Mouse (Mus musculus) lung, embryonic 16.5 days (tissue): ENCODE data around the gene Cyp2a12. TPM values are rescaled to one million over a fixed set of nuclear protein-coding genes. Genes with fewer than 3 reads are reported as not detected.
"Not testable (repeated sequence)": the region's sequence is repeated elsewhere in the genome, so short reads cannot be mapped to it uniquely, and the experiment has no call there.

ENCODE experiments used
- ATAC-seq: fragments of 200-750 bp; cut with Nextera tagmentation; 2 replicates; pipeline ENCODE4 v1.8.0; 2017; ENCODE audit warnings: low read depth, mild to moderate bottlenecking, moderate library complexity
- H3K27ac ChIP-seq: fragments of 300-500 bp; sonication (generic); 2 replicates; pipeline ENCODE4 v1.5.1; 2014; ENCODE audit warnings: mild to moderate bottlenecking, control low read depth, low read length
- H3K27me3 ChIP-seq: fragments of 300-500 bp; sonication (generic); 2 replicates; pipeline ENCODE4 v1.6.1; 2014; ENCODE audit warnings: low read depth, low read length, mixed read lengths; ENCODE audit not compliant: control insufficient read depth, insufficient read depth
- H3K36me3 ChIP-seq: fragments of 300-500 bp; sonication (generic); 2 replicates; pipeline ENCODE4 v1.6.1; 2014; ENCODE audit warnings: low read length; ENCODE audit not compliant: control insufficient read depth, insufficient read depth
- H3K4me1 ChIP-seq: fragments of 300-500 bp; sonication (generic); replicated peaks from 2 replicates; pipeline ENCODE4 v1.6.1; 2014; ENCODE audit warnings: low read length, mixed read lengths; ENCODE audit not compliant: control insufficient read depth, insufficient read depth
- H3K4me2 ChIP-seq: fragments of 300-500 bp; sonication (generic); 2 replicates; pipeline ENCODE4 v1.6.1; 2014; ENCODE audit warnings: low read depth, low read length, control low read depth
- H3K4me3 ChIP-seq: fragments of 300-500 bp; sonication (generic); 2 replicates; pipeline ENCODE4 v1.5.1; 2014; ENCODE audit warnings: mild to moderate bottlenecking, low read length, control low read depth
- H3K9ac ChIP-seq: fragments of 300-500 bp; sonication (generic); 2 replicates; pipeline ENCODE4 v1.6.1; 2014; ENCODE audit warnings: low read length, control low read depth
- H3K9me3 ChIP-seq: fragments of 300-500 bp; sonication (generic); 2 replicates; pipeline ENCODE4 v1.6.1; 2016; ENCODE audit warnings: low read length; ENCODE audit not compliant: control insufficient read depth
- WGBS: fragments of 180-500 bp; shearing (Covaris S2); extraction: QIAGEN DNeasy Blood & Tissue Kit; methylation state at CpG from one replicate; pipeline ENCODE4 v1.1.7; 2014; 5-methylcytosine and 5-hydroxymethylcytosine counted together
- polyA plus RNA-seq: library from polyadenylated mRNA; unstranded; fragments of >200 nt; fragmentation: Nextera tagmentation; extraction: Ambion mirVana; gene quantifications from 2 replicates; pipeline ENCODE4 v1.2.1, GENCODE M21; 2015

The Cyp2a12 gene
- polyA plus RNA-seq = not detected in 2 replicates

- Histone ChIP-seq H3K4me1 (no peaks in the 10 kb centered on the region), H3K4me2 (no peak within 1 kb of the TSS), H3K9ac (no peak within 1 kb of the TSS), H3K4me3 (no peak within 1 kb of the TSS), H3K9me3 (no peaks in the 10 kb centered on the region), H3K36me3 (no peaks in the 10 kb centered on the region), H3K27me3 (no peaks in the 10 kb centered on the region), H3K27ac (no peak within 1 kb of the TSS)
- no peak for ATAC-seq
- WGBS = 77% methylated on average over 2 of the region's 2 CpGs
These were observed at the start of gene Cyp2a12 for GRCm38 (mm10) chr7:27028789-27029188. Gene Cyp2a12, plus strand, starts transcription at chr7:27029081.

GRCm38 (mm10) chr7:26981464-26981863 lies 47.4 kb upstream of the Cyp2a12 start:
- H3K9ac ChIP-seq, ATAC-seq: not testable (repeated sequence)

GRCm38 (mm10) chr7:26981937-26982336 lies 46.9 kb upstream of the Cyp2a12 start:
- not testable (repeated sequence) for H3K36me3 ChIP-seq, H3K27me3 ChIP-seq, H3K4me2 ChIP-seq, H3K4me3 ChIP-seq, H3K4me1 ChIP-seq, ATAC-seq, H3K27ac ChIP-seq, H3K9ac ChIP-seq, H3K9me3 ChIP-seq
- WGBS = 77% methylated on average over 1 of the region's 1 CpGs

More at GRCm38 (mm10) chr7:26981464-26981863, 47.4 kb upstream of the Cyp2a12 start:
- not testable (repeated sequence) for H3K36me3 ChIP-seq, H3K27ac ChIP-seq, H3K4me3 ChIP-seq, H3K9me3 ChIP-seq, H3K4me1 ChIP-seq, H3K4me2 ChIP-seq, H3K27me3 ChIP-seq
- 61% methylated on average over 2 of the region's 2 CpGs for WGBS

- WGBS = 33% methylated on average over 1 of the region's 1 CpGs
These were observed 46.3 kb upstream of the Cyp2a12 start for GRCm38 (mm10) chr7:26982551-26982950.

GRCm38 (mm10) chr7:26983151-26983550 lies 45.7 kb upstream of the Cyp2a12 start:
- not testable (repeated sequence) for H3K4me2 ChIP-seq, H3K27ac ChIP-seq, H3K4me3 ChIP-seq, H3K9ac ChIP-seq, H3K9me3 ChIP-seq, H3K27me3 ChIP-seq, ATAC-seq, H3K36me3 ChIP-seq, H3K4me1 ChIP-seq
- WGBS = 27% methylated on average over 1 of the region's 1 CpGs

More at GRCm38 (mm10) chr7:26982551-26982950, 46.3 kb upstream of the Cyp2a12 start:
- Histone ChIP-seq H3K27ac (no peak overlapping the region), H3K9me3 (no peaks in the 10 kb centered on the region), H3K9ac (no peak overlapping the region), H3K36me3 (no peaks in the 10 kb centered on the region), H3K4me3 (no peak overlapping the region), H3K4me2 (no peak overlapping the region), H3K4me1 (no peaks in the 10 kb centered on the region), H3K27me3 (no peaks in the 10 kb centered on the region)
- ATAC-seq = no peak

GRCm38 (mm10) chr7:27026581-27026980 lies 2.3 kb upstream of the Cyp2a12 start:
- not testable (repeated sequence) for H3K36me3 ChIP-seq, H3K4me3 ChIP-seq, ATAC-seq, H3K4me1 ChIP-seq, H3K27me3 ChIP-seq, H3K9me3 ChIP-seq, H3K27ac ChIP-seq, H3K4me2 ChIP-seq, H3K9ac ChIP-seq

- H3K9me3 ChIP-seq, H3K4me3 ChIP-seq, H3K4me1 ChIP-seq, H3K9ac ChIP-seq, H3K4me2 ChIP-seq, H3K36me3 ChIP-seq, H3K27ac ChIP-seq, H3K27me3 ChIP-seq, ATAC-seq: not testable (repeated sequence)
- WGBS = 46% methylated on average over 1 of the region's 1 CpGs
These were observed 20.0 kb downstream of the Cyp2a12 start for GRCm38 (mm10) chr7:27048886-27049285.

- not testable (repeated sequence) for H3K4me2 ChIP-seq, H3K27me3 ChIP-seq, H3K27ac ChIP-seq, H3K9ac ChIP-seq, H3K4me1 ChIP-seq, ATAC-seq, H3K4me3 ChIP-seq, H3K9me3 ChIP-seq, H3K36me3 ChIP-seq
- WGBS = 86% methylated on average over 2 of the region's 2 CpGs
These were observed 30.5 kb downstream of the Cyp2a12 start for GRCm38 (mm10) chr7:27059333-27059732.

- not testable (repeated sequence) for H3K4me1 ChIP-seq, H3K4me3 ChIP-seq, H3K36me3 ChIP-seq, H3K4me2 ChIP-seq, H3K27ac ChIP-seq, H3K9me3 ChIP-seq, H3K27me3 ChIP-seq, H3K9ac ChIP-seq, ATAC-seq
These were observed 31.0 kb downstream of the Cyp2a12 start for GRCm38 (mm10) chr7:27059896-27060295.

GRCm38 (mm10) chr7:27078641-27079040 lies 49.8 kb downstream of the Cyp2a12 start:
- Histone ChIP-seq H3K36me3 (no peaks in the 10 kb centered on the region), H3K27ac (no peak overlapping the region), H3K4me3 (no peak overlapping the region), H3K9ac (no peak overlapping the region), H3K27me3 (no peaks in the 10 kb centered on the region), H3K9me3 (no peaks in the 10 kb centered on the region), H3K4me1 (no peaks in the 10 kb centered on the region), H3K4me2 (no peak overlapping the region)
- 47% methylated on average over 1 of the region's 1 CpGs for WGBS
- ATAC-seq = no peak
